Mouse (Mus musculus): Measurements from ENCODE around the gene Bet1l. TPM values are rescaled to one million over a fixed set of nuclear protein-coding genes. Genes with fewer than 3 reads are reported as not detected.

Gene Bet1l
- polyA plus RNA-seq (2014; fragmentation: Nextera tagmentation; extraction: Ambion mirVana) = 27.9 and 33.6 TPM in 2 replicates

GRCm38 (mm10) chr7:140857550-140858505 lies at the start of gene Bet1l:
Gene Bet1l (minus strand): TSS chr7:140857577.
- Histone ChIP-seq H3K9me3 (ENCODE audit: control insufficient read depth, low read length) (no peaks in the 10 kb centered on the region), H3K27me3 (ENCODE audit: control insufficient read depth, insufficient read depth, low read length) (no peaks in the 10 kb centered on the region), H3K4me1 (ENCODE audit: control insufficient read depth, insufficient read depth, low read length) (peaks cover 12% of the 10 kb centered on the region), H3K4me3 (ENCODE audit: low read depth, low read length) (peak within 1 kb of the TSS; percentile 74), H3K27ac (replicated peaks; ENCODE audit: low read depth, low read length) (peak within 1 kb of the TSS; percentile 45; the same call in 1 of the 2 replicates), H3K4me2 (ENCODE audit: low read depth, severe bottlenecking) (peak within 1 kb of the TSS; percentile 100), H3K9ac (ENCODE audit: low read length) (peak within 1 kb of the TSS; percentile 82), H3K36me3 (ENCODE audit: control insufficient read depth, insufficient read depth, low read length) (peaks cover 11% of the 10 kb centered on the region; the same call in 1 of the 2 replicates)
- 41% methylated on average over 40 of the region's 40 CpGs for WGBS
- peak; percentile 31; the same call in 1 of the 2 replicates for ATAC-seq (ENCODE audit: insufficient number of reproducible peaks, low FRiP score, low TSS enrichment, low read depth)
- DNase-seq (ENCODE audit: low spot score) = no peak

GRCm38 (mm10) chr7:140907131-140907530 lies 49.8 kb upstream of the Bet1l start:
- no peak overlapping the region for H3K27ac ChIP-seq (replicated peaks; ENCODE audit: low read depth, low read length)
- H3K4me3 ChIP-seq (ENCODE audit: low read depth, low read length) = no peak overlapping the region
- no peaks in the 10 kb centered on the region for H3K9me3 ChIP-seq (ENCODE audit: control insufficient read depth, low read length)
- ATAC-seq (ENCODE audit: insufficient number of reproducible peaks, low FRiP score, low TSS enrichment, low read depth) (no peak), DNase-seq (ENCODE audit: low spot score) (no peak)
- no peak overlapping the region for H3K9ac ChIP-seq (ENCODE audit: low read length)
- no peaks in the 10 kb centered on the region for H3K27me3 ChIP-seq (ENCODE audit: control insufficient read depth, insufficient read depth, low read length)
- H3K4me1 ChIP-seq (ENCODE audit: control insufficient read depth, insufficient read depth, low read length) = peaks cover 7% of the 10 kb centered on the region; the same call in 1 of the 2 replicates
- no peak overlapping the region for H3K4me2 ChIP-seq (ENCODE audit: low read depth, severe bottlenecking)
- no peaks in the 10 kb centered on the region for H3K36me3 ChIP-seq (ENCODE audit: control insufficient read depth, insufficient read depth, low read length)
- WGBS = 90% methylated on average over 13 of the region's 13 CpGs

DNA sequence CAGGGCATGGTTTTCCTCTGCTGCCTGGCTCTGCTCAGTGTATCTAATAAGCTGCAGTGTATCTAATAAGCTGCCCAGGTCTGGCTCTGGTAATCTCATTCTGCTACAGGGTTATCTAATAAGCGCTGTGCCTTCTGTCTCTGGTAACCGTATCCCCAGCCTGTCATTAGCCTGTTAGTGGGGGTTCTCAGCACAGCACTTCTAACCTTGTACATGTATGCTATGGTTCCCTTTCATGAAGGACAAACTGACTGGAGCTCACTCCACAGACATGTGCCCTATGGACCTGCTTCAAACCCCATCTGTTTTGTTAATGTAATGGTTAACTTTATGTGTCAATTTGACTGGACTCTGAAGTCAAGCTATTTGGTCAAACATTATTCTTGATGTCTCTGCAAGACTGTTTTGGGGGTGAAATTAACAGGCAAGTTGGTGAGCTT lies 48.3 kb upstream of the Bet1l start:
- Histone ChIP-seq H3K4me2 (ENCODE audit: low read depth, severe bottlenecking) (no peak overlapping the region), H3K4me3 (ENCODE audit: low read depth, low read length) (no peak overlapping the region), H3K27me3 (ENCODE audit: control insufficient read depth, insufficient read depth, low read length) (no peaks in the 10 kb centered on the region), H3K4me1 (ENCODE audit: control insufficient read depth, insufficient read depth, low read length) (peaks cover 9% of the 10 kb centered on the region; the same call in 1 of the 2 replicates), H3K9ac (ENCODE audit: low read length) (no peak overlapping the region), H3K36me3 (ENCODE audit: control insufficient read depth, insufficient read depth, low read length) (no peaks in the 10 kb centered on the region), H3K27ac (replicated peaks; ENCODE audit: low read depth, low read length) (no peak overlapping the region), H3K9me3 (ENCODE audit: control insufficient read depth, low read length) (no peaks in the 10 kb centered on the region)
- DNase-seq (ENCODE audit: low spot score) (no peak), ATAC-seq (ENCODE audit: insufficient number of reproducible peaks, low FRiP score, low TSS enrichment, low read depth) (no peak)
- 84% methylated on average over 2 of the region's 2 CpGs for WGBS

DNA sequence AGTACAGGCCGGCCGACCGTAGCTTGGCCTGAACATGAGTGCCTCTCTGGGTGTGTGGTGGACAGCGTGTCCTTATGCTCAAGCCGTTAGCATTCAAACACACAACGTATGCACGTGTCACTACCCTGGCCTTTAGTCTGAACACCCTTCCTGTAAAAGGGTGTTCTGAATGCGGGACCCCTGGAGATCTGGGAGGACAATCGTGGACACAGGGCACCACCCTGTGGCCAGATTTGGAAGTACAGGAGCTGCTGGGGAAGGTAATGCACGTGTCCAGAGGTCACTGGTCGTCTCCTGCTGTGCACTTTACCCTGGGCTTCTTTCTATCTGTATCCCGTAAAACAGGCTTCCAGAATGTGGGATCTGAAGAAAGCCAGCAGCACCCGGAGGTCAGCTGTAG lies 45.8 kb upstream of the Bet1l start:
- 26% methylated on average over 13 of the region's 13 CpGs for WGBS
- H3K27ac ChIP-seq (replicated peaks; ENCODE audit: low read depth, low read length) = no peak overlapping the region
- ATAC-seq (ENCODE audit: insufficient number of reproducible peaks, low FRiP score, low TSS enrichment, low read depth) = peak; percentile 28; the same call in 1 of the 2 replicates

DNA sequence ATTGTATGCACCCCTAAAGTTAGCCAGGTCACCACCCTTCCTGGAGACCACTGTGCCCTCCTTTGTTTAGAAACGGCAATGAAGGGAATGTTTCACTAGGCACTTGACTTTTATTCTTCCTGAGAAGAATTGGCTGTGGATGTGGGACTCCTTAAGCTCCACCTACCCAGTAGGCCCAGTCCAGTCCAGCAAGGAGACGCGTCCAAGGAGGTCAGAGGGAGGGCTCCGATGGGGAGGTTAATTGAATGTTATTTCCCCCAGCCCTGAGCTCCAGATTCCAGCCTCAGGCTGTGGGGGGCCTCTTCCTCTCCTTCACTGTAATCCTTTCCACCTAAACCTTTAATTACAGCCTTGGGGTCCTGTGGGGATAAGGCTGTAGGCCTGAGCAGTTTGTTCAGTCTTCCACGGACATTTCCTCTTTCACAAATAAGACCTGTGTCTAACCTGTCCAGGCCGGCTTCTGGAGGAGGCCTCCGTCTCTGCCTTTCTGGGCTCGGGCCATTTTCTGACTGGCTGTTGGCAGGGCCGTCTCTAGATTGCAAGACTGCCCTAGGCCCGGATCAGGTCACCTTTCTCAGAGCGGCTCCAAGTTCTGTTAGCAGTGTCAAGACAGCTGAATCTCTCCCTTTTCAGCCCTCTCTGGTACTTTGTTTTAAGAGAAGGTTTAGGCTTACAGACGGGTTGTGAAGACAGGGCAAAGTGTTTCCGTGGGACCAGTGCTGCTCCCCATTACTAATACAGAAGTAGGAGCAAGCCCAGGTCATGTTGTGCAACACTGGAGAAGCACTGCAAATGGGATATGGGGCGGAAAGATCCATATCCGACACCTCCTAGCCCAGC lies 44.9 kb upstream of the Bet1l start:
- peak overlapping the region; percentile 17; the same call in 1 of the 2 replicates for H3K9ac ChIP-seq (ENCODE audit: low read length)
- H3K9me3 ChIP-seq (ENCODE audit: control insufficient read depth, low read length) = no peaks in the 10 kb centered on the region
- H3K27ac ChIP-seq (replicated peaks; ENCODE audit: low read depth, low read length) = no peak overlapping the region
- DNase-seq (ENCODE audit: low spot score) (no peak), ATAC-seq (ENCODE audit: insufficient number of reproducible peaks, low FRiP score, low TSS enrichment, low read depth) (no peak)
- WGBS = 73% methylated on average over 15 of the region's 15 CpGs
- peaks cover 4% of the 10 kb centered on the region; the same call in 1 of the 2 replicates for H3K36me3 ChIP-seq (ENCODE audit: control insufficient read depth, insufficient read depth, low read length)
- peaks cover 9% of the 10 kb centered on the region; the same call in 1 of the 2 replicates for H3K4me1 ChIP-seq (ENCODE audit: control insufficient read depth, insufficient read depth, low read length)
- no peaks in the 10 kb centered on the region for H3K27me3 ChIP-seq (ENCODE audit: control insufficient read depth, insufficient read depth, low read length)
- no peak overlapping the region for H3K4me3 ChIP-seq (ENCODE audit: low read depth, low read length)
- no peak overlapping the region for H3K4me2 ChIP-seq (ENCODE audit: low read depth, severe bottlenecking)

More for the DNA sequence above, 45.8 kb upstream of the Bet1l start:
- Histone ChIP-seq H3K4me3 (ENCODE audit: low read depth, low read length) (no peak overlapping the region), H3K4me2 (ENCODE audit: low read depth, severe bottlenecking) (no peak overlapping the region), H3K4me1 (ENCODE audit: control insufficient read depth, insufficient read depth, low read length) (peaks cover 9% of the 10 kb centered on the region; the same call in 1 of the 2 replicates), H3K9ac (ENCODE audit: low read length) (no peak overlapping the region; the same call in 1 of the 2 replicates), H3K36me3 (ENCODE audit: control insufficient read depth, insufficient read depth, low read length) (peaks cover under 1% of the 10 kb centered on the region; the same call in 1 of the 2 replicates), H3K9me3 (ENCODE audit: control insufficient read depth, low read length) (no peaks in the 10 kb centered on the region), H3K27me3 (ENCODE audit: control insufficient read depth, insufficient read depth, low read length) (no peaks in the 10 kb centered on the region)
- DNase-seq (ENCODE audit: low spot score) = peak; percentile 89

- H3K4me3 ChIP-seq (ENCODE audit: low read depth, low read length) = no peak within 1 kb of the TSS
- WGBS = 84% methylated on average over 10 of the region's 10 CpGs
- peaks cover 8% of the 10 kb centered on the region; the same call in 1 of the 2 replicates for H3K36me3 ChIP-seq (ENCODE audit: control insufficient read depth, insufficient read depth, low read length)
Observed at GRCm38 (mm10) chr7:140900220-140900619, 42.8 kb upstream of the Bet1l start, which contains the start of gene Cox8b. Gene Cox8b (minus strand): TSS chr7:140900446.

GRCm38 (mm10) chr7:140899121-140899520 lies 41.7 kb upstream of the Bet1l start:
- Histone ChIP-seq H3K4me3 (ENCODE audit: low read depth, low read length) (no peak overlapping the region), H3K4me1 (ENCODE audit: control insufficient read depth, insufficient read depth, low read length) (peaks cover 9% of the 10 kb centered on the region; the same call in 1 of the 2 replicates), H3K27me3 (ENCODE audit: control insufficient read depth, insufficient read depth, low read length) (no peaks in the 10 kb centered on the region), H3K27ac (replicated peaks; ENCODE audit: low read depth, low read length) (no peak overlapping the region), H3K4me2 (ENCODE audit: low read depth, severe bottlenecking) (no peak overlapping the region), H3K9ac (ENCODE audit: low read length) (no peak overlapping the region), H3K36me3 (ENCODE audit: control insufficient read depth, insufficient read depth, low read length) (peaks cover 14% of the 10 kb centered on the region; the same call in 1 of the 2 replicates), H3K9me3 (ENCODE audit: control insufficient read depth, low read length) (no peaks in the 10 kb centered on the region)
- ATAC-seq (ENCODE audit: insufficient number of reproducible peaks, low FRiP score, low TSS enrichment, low read depth) (no peak), DNase-seq (ENCODE audit: low spot score) (no peak)
- 87% methylated on average over 3 of the region's 3 CpGs for WGBS

More at GRCm38 (mm10) chr7:140900220-140900619, 42.8 kb upstream of the Bet1l start, which contains the start of gene Cox8b:
- H3K27ac ChIP-seq (replicated peaks; ENCODE audit: low read depth, low read length) = no peak within 1 kb of the TSS
- ATAC-seq (ENCODE audit: insufficient number of reproducible peaks, low FRiP score, low TSS enrichment, low read depth) = no peak
- no peak within 1 kb of the TSS for H3K4me2 ChIP-seq (ENCODE audit: low read depth, severe bottlenecking)
- no peak within 1 kb of the TSS for H3K9ac ChIP-seq (ENCODE audit: low read length)
- no peaks in the 10 kb centered on the region for H3K9me3 ChIP-seq (ENCODE audit: control insufficient read depth, low read length)
- no peaks in the 10 kb centered on the region for H3K27me3 ChIP-seq (ENCODE audit: control insufficient read depth, insufficient read depth, low read length)
- H3K4me1 ChIP-seq (ENCODE audit: control insufficient read depth, insufficient read depth, low read length) = peaks cover 9% of the 10 kb centered on the region; the same call in 1 of the 2 replicates
- no peak for DNase-seq (ENCODE audit: low spot score)

All from limb, embryonic 11.5 days (tissue).